Mouse (Mus musculus) heart, embryonic 16.5 days (tissue): Measurements from ENCODE around the gene Slc10a4. TPM values are rescaled to one million over a fixed set of nuclear protein-coding genes. Genes with fewer than 3 reads are reported as not detected.
"Not testable (repeated sequence)": the region's sequence is repeated elsewhere in the genome, so short reads cannot be mapped to it uniquely, and the experiment has no call there.

Source experiments
- ATAC-seq: fragments of 200-750 bp; cut with Nextera tagmentation; replicated peaks from 2 replicates; pipeline ENCODE4 v1.8.0; 2017; ENCODE audit warnings: moderate number of reproducible peaks; ENCODE audit not compliant: insufficient read depth, low FRiP score; ENCODE audit errors: extremely low read depth
- H3K27ac ChIP-seq: fragments of 300-500 bp; sonication (generic); 2 replicates; pipeline ENCODE4 v1.5.1; 2014; ENCODE audit warnings: mild to moderate bottlenecking, low read length, control low read depth, moderate library complexity
- H3K27me3 ChIP-seq: fragments of 300-500 bp; sonication (generic); 2 replicates; pipeline ENCODE4 v1.6.1; 2014; ENCODE audit warnings: low read length, mixed read lengths; ENCODE audit not compliant: control insufficient read depth, insufficient read depth
- H3K36me3 ChIP-seq: fragments of 300-500 bp; sonication (generic); 2 replicates; pipeline ENCODE4 v1.6.1; 2014; ENCODE audit not compliant: control insufficient read depth, insufficient read depth
- H3K4me1 ChIP-seq: fragments of 300-500 bp; sonication (generic); 2 replicates; pipeline ENCODE4 v1.6.1; 2014; ENCODE audit warnings: low read length, mixed read lengths; ENCODE audit not compliant: control insufficient read depth, insufficient read depth
- H3K4me2 ChIP-seq: fragments of 300-500 bp; sonication (generic); 2 replicates; pipeline ENCODE4 v1.6.1; 2014; ENCODE audit warnings: low read depth, mild to moderate bottlenecking, control low read depth, low read length
- H3K4me3 ChIP-seq: fragments of 300-500 bp; sonication (generic); 2 replicates; pipeline ENCODE4 v1.5.1; 2014; ENCODE audit warnings: mild to moderate bottlenecking, control low read depth, low read length
- H3K9ac ChIP-seq: fragments of 300-500 bp; sonication (generic); 2 replicates; pipeline ENCODE4 v1.6.1; 2014; ENCODE audit warnings: low read length, control low read depth
- H3K9me3 ChIP-seq: fragments of 300-500 bp; sonication (generic); replicated peaks from 2 replicates; pipeline ENCODE4 v1.6.1; 2016; ENCODE audit warnings: low read length; ENCODE audit not compliant: control insufficient read depth
- WGBS: fragments of 180-500 bp; shearing (Covaris S2); extraction: QIAGEN DNeasy Blood & Tissue Kit; methylation state at CpG from one replicate; pipeline ENCODE4 v1.1.7; 2014; 5-methylcytosine and 5-hydroxymethylcytosine counted together
- polyA plus RNA-seq: library from polyadenylated mRNA; unstranded; fragments of >200 nt; fragmentation: Nextera tagmentation; extraction: Ambion mirVana; gene quantifications from 2 replicates; pipeline ENCODE4 v1.2.1, GENCODE M21; 2015

Gene Slc10a4
- polyA plus RNA-seq, 1 experiment from 2014 or later, result 0.83 TPM

DNA sequence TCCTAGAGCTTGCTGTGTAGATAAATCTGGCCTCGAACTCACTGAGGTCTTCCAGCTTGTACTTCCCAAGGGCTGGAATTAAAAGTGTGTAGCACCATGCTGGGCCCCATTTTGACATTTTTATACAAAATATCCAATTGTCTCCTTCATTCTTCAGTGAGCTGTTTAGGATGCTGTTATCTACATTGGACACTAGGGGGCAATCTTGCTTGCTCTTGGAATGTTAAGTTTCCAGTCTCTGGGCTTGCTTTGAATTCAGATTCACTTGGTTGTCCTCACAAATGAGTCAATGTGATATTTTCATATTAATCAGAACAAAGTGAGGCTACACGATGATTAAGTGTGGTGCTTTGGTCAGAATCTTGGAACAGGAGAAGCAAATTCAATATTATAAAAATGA lies 22.6 kb upstream of the Slc10a4 start:
- 9% methylated on average over 2 of the region's 2 CpGs for WGBS
- Histone ChIP-seq H3K27ac (no peak overlapping the region), H3K27me3 (no peaks in the 10 kb centered on the region), H3K4me3 (no peak overlapping the region), H3K9me3 (no peaks in the 10 kb centered on the region), H3K36me3 (peaks cover 3% of the 10 kb centered on the region; the same call in 1 of the 2 replicates), H3K4me2 (no peak overlapping the region), H3K9ac (no peak overlapping the region), H3K4me1 (0 out of 2 replicates have a peak, but pooled peaks cover 2% of the 10 kb centered on the region)
- ATAC-seq, result no peak

DNA sequence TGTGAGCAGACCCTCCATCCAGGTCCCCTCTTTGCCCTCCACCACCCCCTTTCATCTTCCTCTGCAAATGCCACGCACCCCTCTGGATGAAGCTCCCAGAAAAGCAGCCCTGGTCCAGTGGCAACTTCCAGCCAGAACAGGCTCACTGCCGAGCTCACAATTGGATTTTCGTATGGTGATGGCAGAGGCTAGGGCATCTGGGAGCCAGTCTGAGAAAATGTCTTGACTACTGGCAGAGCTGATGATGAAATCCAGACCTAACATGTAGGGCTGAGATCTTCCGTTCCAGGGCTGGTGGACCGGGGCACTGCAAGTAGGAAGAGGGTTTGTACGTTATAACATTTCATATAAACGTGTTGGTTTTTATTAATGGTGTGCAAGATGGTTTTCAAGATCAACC lies 18.9 kb upstream of the Slc10a4 start:
- 71% methylated on average over 7 of the region's 7 CpGs for WGBS
- Histone ChIP-seq H3K4me2 (no peak overlapping the region), H3K36me3 (no peaks in the 10 kb centered on the region), H3K27ac (no peak overlapping the region), H3K4me3 (no peak overlapping the region), H3K27me3 (no peaks in the 10 kb centered on the region), H3K9me3 (no peaks in the 10 kb centered on the region), H3K9ac (no peak overlapping the region), H3K4me1 (peaks cover 7% of the 10 kb centered on the region; the same call in 1 of the 2 replicates)
- ATAC-seq, result no peak

DNA sequence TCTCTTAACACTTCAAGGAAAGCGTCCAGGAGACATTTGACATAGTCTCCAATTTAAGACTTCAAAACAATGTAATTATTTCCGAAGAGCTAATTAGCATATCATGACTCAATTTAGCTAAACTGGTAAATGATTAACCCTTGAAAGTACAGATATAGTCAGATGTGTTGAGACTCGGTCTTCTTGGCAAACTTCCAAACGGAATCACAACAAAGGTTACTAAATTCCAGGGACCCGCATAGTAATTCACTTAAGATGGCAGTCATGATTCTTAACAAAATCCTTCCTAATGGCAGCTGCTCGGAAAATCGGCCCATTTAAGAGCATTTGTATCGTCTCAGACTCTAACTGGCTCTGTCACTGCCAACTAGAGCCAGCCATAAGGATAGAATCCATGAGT lies 16.9 kb upstream of the Slc10a4 start:
- H3K4me3 ChIP-seq, result no peak overlapping the region

DNA sequence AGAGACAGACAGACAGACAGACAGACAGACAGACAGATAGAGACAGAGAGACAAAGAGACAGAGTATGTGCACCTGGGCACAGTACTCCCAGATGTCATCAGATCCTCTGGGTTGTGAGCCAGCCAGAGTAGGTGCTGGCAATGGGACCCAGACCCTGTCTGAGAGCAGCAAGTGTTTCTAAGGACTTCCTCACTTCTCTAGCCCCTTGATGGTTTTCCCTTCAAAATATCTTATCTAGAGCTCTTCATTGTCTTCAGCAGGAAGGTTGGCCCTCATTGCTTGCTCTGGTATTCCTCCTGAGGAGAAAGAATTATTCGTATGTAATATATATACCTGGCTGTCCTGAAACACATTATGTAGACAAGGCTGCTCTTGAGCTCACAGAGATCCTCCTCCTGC lies 14.2 kb upstream of the Slc10a4 start:
- H3K4me1 ChIP-seq, result peaks cover 5% of the 10 kb centered on the region; the same call in 1 of the 2 replicates
- 56% methylated on average over 1 of the region's 1 CpGs for whole genome bisulfite sequencing
- H3K4me2 ChIP-seq, result no peak overlapping the region
- no peaks in the 10 kb centered on the region for H3K27me3 ChIP-seq
- H3K9ac ChIP-seq, result no peak overlapping the region
- ATAC-seq, result no peak
- H3K4me3 ChIP-seq, result no peak overlapping the region
- no peak overlapping the region for H3K27ac ChIP-seq
- no peaks in the 10 kb centered on the region for H3K36me3 ChIP-seq
- no peaks in the 10 kb centered on the region for H3K9me3 ChIP-seq

More for the DNA sequence above, 16.9 kb upstream of the Slc10a4 start:
- Histone ChIP-seq H3K4me2 (no peak overlapping the region), H3K4me1 (peaks cover 5% of the 10 kb centered on the region; the same call in 1 of the 2 replicates), H3K9me3 (no peaks in the 10 kb centered on the region), H3K36me3 (no peaks in the 10 kb centered on the region), H3K27ac (no peak overlapping the region), H3K9ac (no peak overlapping the region), H3K27me3 (no peaks in the 10 kb centered on the region)
- no peak for ATAC-seq
- WGBS, result 67% methylated on average over 8 of the region's 8 CpGs

DNA sequence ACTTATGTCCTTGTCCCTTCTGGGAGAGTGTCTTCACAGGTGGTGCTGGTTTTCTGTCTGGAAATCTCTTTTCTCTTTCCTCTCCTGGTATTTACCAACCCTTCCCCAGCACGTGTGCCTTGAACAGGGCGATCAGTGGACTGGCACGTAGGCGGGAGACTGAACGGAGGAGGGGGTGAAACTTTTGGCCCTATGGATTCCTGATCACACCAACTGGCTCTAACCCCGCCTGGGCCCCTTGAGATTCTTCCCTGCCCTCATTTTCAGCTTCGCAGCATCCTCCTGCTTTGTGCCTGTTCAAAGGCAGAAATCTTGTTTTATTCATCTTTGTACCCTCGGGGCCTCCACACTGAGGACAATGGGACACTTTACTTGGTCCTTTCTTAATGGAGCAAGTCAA lies 12.3 kb upstream of the Slc10a4 start:
- Histone ChIP-seq H3K9me3 (no peaks in the 10 kb centered on the region), H3K4me2 (no peak overlapping the region), H3K27me3 (no peaks in the 10 kb centered on the region), H3K4me3 (no peak overlapping the region), H3K4me1 (peaks cover 5% of the 10 kb centered on the region; the same call in 1 of the 2 replicates), H3K36me3 (no peaks in the 10 kb centered on the region), H3K27ac (no peak overlapping the region), H3K9ac (no peak overlapping the region)
- 79% methylated on average over 8 of the region's 8 CpGs for WGBS
- ATAC-seq, result no peak

DNA sequence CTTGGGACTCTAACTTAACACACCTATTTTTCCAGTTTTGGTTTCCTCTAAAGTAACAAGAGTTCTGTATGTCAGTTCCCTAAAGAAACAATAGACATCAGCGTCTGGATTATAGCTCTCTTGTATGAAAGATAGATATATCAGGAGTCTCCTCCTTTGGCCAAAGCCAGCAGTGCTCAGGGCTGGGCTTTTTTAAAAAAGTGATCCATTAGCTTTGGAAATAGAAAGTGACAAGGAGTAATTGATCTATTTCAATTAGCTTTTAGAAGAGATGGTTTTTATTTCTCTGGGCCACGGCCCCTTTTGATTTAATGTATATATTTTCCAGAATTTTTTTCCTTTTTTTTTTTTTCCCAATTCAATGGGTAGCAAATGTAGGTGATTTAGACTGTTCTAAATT lies 11.8 kb upstream of the Slc10a4 start:
- ATAC-seq, result no peak
- Histone ChIP-seq H3K36me3 (no peaks in the 10 kb centered on the region), H3K9me3 (no peaks in the 10 kb centered on the region), H3K4me3 (no peak overlapping the region), H3K4me1 (peaks cover 4% of the 10 kb centered on the region; the same call in 1 of the 2 replicates), H3K27me3 (no peaks in the 10 kb centered on the region), H3K9ac (no peak overlapping the region), H3K27ac (no peak overlapping the region), H3K4me2 (no peak overlapping the region)
- 77% methylated on average over 2 of the region's 2 CpGs for WGBS

DNA sequence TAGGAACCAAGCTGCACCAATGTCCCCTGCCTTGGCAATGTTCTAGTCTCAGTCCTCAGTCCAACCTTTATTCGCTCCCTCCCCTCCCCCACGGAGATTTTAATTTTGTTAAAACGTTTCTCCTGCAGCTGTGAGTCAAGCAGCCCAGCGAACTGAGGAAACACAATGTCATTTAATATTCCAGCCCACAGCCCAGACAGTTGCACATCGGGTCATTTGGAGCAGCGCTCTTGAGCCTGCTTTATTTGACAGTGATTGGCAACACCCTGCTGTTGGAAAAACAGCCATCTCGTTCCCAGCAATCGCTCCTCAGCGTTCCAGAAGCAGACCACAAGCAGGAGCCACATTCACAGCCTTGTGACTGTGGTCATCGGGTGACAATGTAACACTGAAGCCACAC lies 11.3 kb upstream of the Slc10a4 start:
- ATAC-seq, result no peak
- no peak overlapping the region for H3K4me3 ChIP-seq
- H3K9me3 ChIP-seq, result no peaks in the 10 kb centered on the region
- no peak overlapping the region for H3K4me2 ChIP-seq
- H3K4me1 ChIP-seq, result no peaks in the 10 kb centered on the region; the same call in 1 of the 2 replicates
- no peak overlapping the region for H3K27ac ChIP-seq
- no peaks in the 10 kb centered on the region for H3K27me3 ChIP-seq
- H3K9ac ChIP-seq, result no peak overlapping the region
- 36% methylated on average over 10 of the region's 10 CpGs for WGBS
- no peaks in the 10 kb centered on the region for H3K36me3 ChIP-seq

DNA sequence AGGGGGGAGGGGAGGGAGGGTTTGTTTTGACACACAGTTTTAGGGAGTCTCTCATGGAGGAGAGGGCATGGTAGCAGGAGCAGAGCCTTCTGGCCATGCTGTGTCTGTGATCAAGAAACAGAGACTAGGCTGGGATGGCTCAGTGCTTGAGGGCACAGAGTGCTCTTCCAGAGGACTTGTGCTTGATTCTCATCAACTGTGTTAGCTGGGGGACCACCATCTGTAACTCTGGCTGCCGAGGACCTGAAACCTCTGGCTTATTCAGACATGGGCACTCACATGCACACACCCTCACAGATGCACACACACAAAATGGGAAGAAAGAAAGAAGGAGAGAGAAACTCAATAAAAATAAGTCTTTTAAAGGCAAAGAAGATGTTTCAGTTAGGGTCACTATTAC lies 8.1 kb upstream of the Slc10a4 start:
- 74% methylated on average over 1 of the region's 1 CpGs for WGBS
- not testable (repeated sequence) for H3K27me3 ChIP-seq, H3K4me1 ChIP-seq, H3K4me2 ChIP-seq, H3K27ac ChIP-seq, H3K9ac ChIP-seq, H3K9me3 ChIP-seq, ATAC-seq, H3K4me3 ChIP-seq, H3K36me3 ChIP-seq

DNA sequence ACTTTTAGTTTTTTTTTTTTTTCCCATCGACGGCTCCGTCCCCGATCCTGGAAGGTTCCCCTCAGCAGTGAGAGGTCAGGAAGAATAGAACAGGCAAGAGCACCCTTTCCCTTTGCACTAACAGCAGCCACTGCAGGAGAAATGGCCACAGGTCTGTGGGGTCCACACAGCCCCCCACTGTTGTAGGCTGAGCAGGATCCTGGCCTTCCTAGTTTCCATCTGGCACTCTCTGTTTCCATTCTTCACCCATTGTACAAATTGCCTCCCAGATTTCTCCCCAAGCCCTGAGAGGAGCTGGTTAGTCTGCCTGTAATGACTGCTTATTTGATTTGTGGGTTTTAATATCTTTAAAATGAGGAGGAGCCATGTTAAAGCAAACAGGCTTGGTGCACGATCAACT lies 2.6 kb upstream of the Slc10a4 start:
- H3K27me3 ChIP-seq, result peaks cover 21% of the 10 kb centered on the region
- H3K9me3 ChIP-seq, result no peaks in the 10 kb centered on the region
- 78% methylated on average over 5 of the region's 5 CpGs for WGBS
- no peak overlapping the region for H3K4me2 ChIP-seq
- no peaks in the 10 kb centered on the region for H3K36me3 ChIP-seq
- no peak for ATAC-seq
- H3K27ac ChIP-seq, result no peak overlapping the region
- no peak overlapping the region for H3K4me3 ChIP-seq
- no peak overlapping the region for H3K9ac ChIP-seq
- no peaks in the 10 kb centered on the region; the same call in 1 of the 2 replicates for H3K4me1 ChIP-seq
